Mouse (Mus musculus) monocyte, adult 2 months (primary cell): ENCODE results near the gene Ptp4a2.
A peak's percentile ranks its signal among the peaks of the same experiment; 100 is the strongest.
"Not testable (repeated sequence)": the region's sequence is repeated elsewhere in the genome, so short reads cannot be mapped to it uniquely, and the experiment has no call there.

ENCODE experiments used
- DNase-seq, 2 experiments: peaks; one replicate each; pipeline ENCODE4 v3.0.0; 2022; ENCODE audit warnings: low spot score in 2 of 2, low read depth in 1 of 2

Ptp4a2 gene

DNA sequence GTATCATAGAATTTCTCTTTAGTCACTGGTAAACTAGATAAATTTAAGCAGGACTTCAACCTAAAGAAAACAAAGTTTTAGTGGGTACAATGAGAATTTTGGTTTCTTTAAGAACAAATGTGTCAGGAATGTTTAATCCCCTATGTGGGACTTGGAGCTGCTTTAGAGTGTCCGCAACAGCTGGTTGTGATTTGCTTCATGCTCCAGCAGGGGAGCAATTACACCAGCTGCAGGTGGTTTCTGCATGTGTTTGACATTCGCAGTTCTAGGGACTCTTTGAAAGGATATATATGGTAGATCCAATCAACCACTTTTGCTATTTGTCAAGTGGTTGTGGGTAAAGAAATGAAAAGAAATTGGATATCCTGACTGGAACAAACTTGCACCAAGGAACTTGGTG is 39.5 kb downstream of the Ptp4a2 start:
- DNase-seq, result no peak

GRCm38 (mm10) chr4:129851861-129852260 is 40.8 kb downstream of the Ptp4a2 start:
- DNase-seq, result no peak

DNA sequence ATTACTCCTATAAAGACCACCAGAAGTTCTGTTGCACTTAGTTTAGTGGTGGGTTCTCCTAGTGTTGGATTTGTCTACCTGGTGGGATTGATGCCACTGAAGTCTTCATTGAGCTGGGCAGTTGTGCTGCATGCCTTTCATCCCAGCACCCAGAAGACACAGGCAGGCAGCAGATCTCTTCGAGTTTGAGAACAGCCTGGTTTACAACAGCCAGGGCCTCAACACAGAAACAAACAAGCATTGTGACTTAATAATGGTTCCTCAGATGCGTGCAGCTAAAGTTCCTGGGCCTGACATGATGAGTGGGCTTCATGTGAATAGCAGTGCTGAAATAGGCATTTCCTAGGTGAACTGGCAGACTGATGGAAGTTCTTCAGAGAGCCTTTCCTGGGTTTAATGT is 42.0 kb downstream of the Ptp4a2 start:
- DNase-seq, result no peak

DNA sequence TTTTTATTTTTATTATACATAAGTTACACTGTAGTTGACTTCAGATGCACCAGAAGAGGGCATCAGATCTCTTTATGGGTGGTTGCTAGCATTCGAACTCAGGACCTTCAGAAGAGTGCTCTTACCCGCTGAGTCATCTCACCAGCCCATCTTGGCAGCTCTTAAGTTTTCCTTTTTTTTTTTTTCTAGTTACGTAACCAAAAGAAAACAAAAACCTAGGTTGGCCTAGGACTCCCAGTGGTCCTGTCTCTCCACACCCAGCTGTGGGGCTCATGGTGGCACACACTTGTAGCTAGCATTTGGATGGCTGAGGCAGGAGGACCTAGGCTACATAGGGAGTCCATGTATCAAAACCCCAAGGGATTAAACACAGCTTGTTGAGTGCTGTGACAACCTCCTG is 43.0 kb downstream of the Ptp4a2 start:
- DNase-seq, result no peak

GRCm38 (mm10) chr4:129854615-129855014 is 43.6 kb downstream of the Ptp4a2 start:
- no peak for DNase-seq

DNA sequence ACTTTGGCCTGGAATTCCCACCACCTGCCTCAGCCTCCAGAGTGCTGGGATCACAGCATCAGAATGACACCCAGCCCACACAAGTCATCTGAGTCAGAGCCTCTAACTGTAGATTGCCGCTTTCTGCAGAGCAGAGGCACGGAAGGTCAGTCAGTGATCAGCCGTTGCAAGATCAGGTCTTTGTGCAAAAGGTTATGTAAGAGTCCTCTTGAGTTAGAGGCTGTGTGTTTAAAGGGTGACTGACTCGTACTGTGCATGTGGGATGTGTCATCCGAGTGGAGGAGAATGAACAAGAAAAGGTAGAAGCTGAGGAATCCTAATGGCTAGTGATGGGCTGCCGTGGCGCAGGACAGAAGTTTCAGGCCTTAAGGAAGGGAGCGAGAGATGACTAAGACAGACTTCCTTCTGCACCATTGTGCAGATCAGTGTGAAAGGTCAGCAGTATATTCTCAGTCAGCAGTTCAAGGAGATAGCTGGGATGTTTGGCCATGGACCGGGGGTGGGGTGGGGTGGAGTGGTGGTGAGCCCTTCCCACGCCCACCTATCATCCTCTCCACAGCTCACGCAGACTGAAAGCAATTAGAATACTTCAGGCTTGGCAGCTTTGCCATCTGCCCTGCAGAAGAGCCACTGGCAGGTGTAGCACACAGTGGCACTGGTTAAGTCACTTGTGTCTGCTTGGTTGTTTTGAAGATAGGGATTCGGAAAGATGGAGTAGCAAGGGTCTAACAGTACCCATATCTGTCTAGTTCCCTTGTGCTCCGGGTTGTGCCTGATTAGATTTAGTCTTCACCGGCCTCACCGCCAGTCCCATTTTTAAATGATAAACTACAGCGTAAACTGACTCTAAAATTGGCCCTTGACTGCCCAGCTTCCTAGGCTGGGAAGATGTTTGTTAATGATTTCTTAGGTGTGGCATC is 44.3 kb downstream of the Ptp4a2 start:
- no peak for DNase-seq

- no peak for DNase-seq
Observed at GRCm38 (mm10) chr4:129860456-129860855, 49.4 kb downstream of the Ptp4a2 start.

- DNase-seq, result no peak
Observed at GRCm38 (mm10) chr4:129861400-129861799, 50.4 kb downstream of the Ptp4a2 start.

GRCm38 (mm10) chr4:129862357-129862756 is 51.3 kb downstream of the Ptp4a2 start:
- DNase-seq, result no peak

GRCm38 (mm10) chr4:129866171-129866570 is 55.2 kb downstream of the Ptp4a2 start:
- DNase-seq, result not testable (repeated sequence)

- DNase-seq, result no peak
Observed at GRCm38 (mm10) chr4:129868211-129868610, 57.2 kb downstream of the Ptp4a2 start.

DNA sequence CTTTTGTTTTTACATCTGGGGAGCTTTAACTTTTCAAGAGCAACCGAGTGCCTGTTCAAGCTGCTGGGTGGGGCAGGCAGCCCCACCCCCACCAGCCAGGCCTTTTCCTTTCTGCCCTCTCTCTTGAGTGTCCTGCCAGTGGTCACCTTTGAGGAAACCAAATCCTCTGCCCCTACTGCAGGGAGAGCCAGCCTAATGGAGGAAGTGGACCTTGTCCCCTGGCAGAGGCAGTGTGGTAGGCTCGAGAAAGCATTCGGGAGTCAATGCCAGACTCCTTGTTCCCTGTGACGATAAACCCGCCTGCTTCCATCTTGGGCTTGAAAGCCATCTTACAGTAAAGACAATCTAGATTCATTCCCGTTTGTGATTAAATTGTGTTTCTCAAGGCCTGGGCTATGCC is 59.5 kb downstream of the Ptp4a2 start:
- DNase-seq, result no peak

GRCm38 (mm10) chr4:129872376-129872922 is 61.4 kb downstream of the Ptp4a2 start:
- no peak for DNase-seq

- no peak for DNase-seq
Observed at GRCm38 (mm10) chr4:129874805-129875204, 63.8 kb downstream of the Ptp4a2 start.

GRCm38 (mm10) chr4:129875406-129875805 is 64.4 kb downstream of the Ptp4a2 start:
- DNase-seq, result no peak

DNA sequence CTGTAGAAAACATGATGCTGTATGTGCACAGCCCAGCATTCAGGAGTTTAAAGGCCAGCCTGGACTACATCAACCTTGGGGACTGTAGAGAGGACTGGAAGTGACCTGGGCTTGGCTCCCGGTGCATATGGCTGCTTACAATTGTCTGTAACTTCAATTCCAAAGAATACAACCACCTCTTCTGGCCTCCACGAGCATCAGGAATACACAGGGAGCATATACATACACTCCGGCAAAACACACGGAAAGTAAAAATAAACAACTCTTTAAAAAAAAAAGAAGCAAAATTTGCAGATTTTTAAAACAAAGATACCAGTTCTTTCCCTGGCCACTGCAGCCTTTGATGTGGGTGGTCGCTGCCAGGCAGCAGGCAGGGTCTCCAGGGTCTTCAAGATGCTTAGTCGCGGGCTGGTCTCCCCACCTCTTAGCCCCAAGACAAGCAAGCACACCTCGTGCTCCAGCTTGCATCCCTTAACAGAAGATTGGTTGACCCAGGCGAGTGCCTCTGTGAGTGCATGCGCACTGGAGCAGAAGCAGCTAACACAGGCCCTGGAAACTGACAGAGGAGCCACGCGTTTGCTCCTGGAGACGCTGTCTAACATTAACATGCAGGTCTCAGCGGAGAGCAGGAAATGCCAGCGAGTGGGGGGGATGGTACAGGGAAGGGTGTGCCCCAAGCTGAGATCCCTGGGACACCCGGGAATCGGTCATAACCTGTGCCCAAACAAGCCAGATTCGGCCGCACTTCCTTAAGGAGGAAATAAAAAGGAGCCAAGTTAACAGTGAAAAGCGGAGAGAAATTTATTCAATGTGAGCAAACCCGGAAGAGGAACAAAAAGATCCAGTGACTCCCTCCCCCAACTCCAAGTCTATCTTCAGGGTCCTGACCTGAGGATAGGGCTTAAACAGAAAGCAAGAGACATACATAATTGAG is 66.1 kb downstream of the Ptp4a2 start:
- DNase-seq, result peak in 1 of 2 experiments; percentile 55

- no peak for DNase-seq
Observed at GRCm38 (mm10) chr4:129877967-129878655, 67.1 kb downstream of the Ptp4a2 start.

GRCm38 (mm10) chr4:129878656-129879145 is 67.7 kb downstream of the Ptp4a2 start:
- no peak for DNase-seq

- DNase-seq, result no peak
Observed at GRCm38 (mm10) chr4:129879206-129879780, 68.3 kb downstream of the Ptp4a2 start.

GRCm38 (mm10) chr4:129880615-129881014 is 69.6 kb downstream of the Ptp4a2 start:
- no peak for DNase-seq
